Mouse (Mus musculus) liver, embryonic 14.5 days (tissue): Measurements from ENCODE around the gene Gpr158.

Experiments used
- CTCF ChIP-seq: IDR thresholded peaks from 2 replicates; pipeline ENCODE4 v1.5.1; 2016; ENCODE audit warnings: antibody characterized with exemption, low read depth, control low read depth
- EP300 ChIP-seq: IDR thresholded peaks from 2 replicates; pipeline ENCODE4 v1.6.1; 2016; ENCODE audit warnings: antibody characterized with exemption, low read depth

GRCm38 (mm10) chr2:21793156-21793555 is 425.8 kb downstream of the Gpr158 start:
- TF ChIP-seq CTCF (no peak), EP300 (no peak)
